Mouse (Mus musculus): ENCODE results near the gene Dmgdh. TPM values are rescaled to one million over a fixed set of nuclear protein-coding genes. Genes with fewer than 3 reads are reported as not detected.

Gene Dmgdh
- polyA plus RNA-seq, 1 experiment from 2014 or later, result not detected

- H3K4me2 ChIP-seq (replicated peaks), result no peak overlapping the region
- H3K9me3 ChIP-seq, result no peaks in the 10 kb centered on the region
- ATAC-seq (ENCODE audit: low FRiP score, low read depth), result no peak
- H3K27ac ChIP-seq, result no peak overlapping the region
- H3K36me3 ChIP-seq, result no peaks in the 10 kb centered on the region
- no peak overlapping the region for H3K9ac ChIP-seq
- peaks cover 18% of the 10 kb centered on the region for H3K4me1 ChIP-seq
- H3K27me3 ChIP-seq, result no peaks in the 10 kb centered on the region
- WGBS, result 74% methylated on average over 3 of the region's 3 CpGs
- H3K4me3 ChIP-seq, result no peak overlapping the region
These were observed 111.1 kb downstream of the Dmgdh start for GRCm38 (mm10) chr13:93785329-93785728.

- Histone ChIP-seq H3K4me3 (no peak overlapping the region), H3K27ac (no peak overlapping the region), H3K9ac (no peak overlapping the region), H3K4me2 (replicated peaks) (no peak overlapping the region), H3K9me3 (no peaks in the 10 kb centered on the region), H3K4me1 (peaks cover 18% of the 10 kb centered on the region), H3K27me3 (no peaks in the 10 kb centered on the region), H3K36me3 (no peaks in the 10 kb centered on the region)
- whole genome bisulfite sequencing, result 64% methylated on average over 2 of the region's 2 CpGs
- ATAC-seq (ENCODE audit: low FRiP score, low read depth), result no peak
These were observed 111.8 kb downstream of the Dmgdh start for GRCm38 (mm10) chr13:93786051-93786450.

- Histone ChIP-seq H3K27ac (no peak overlapping the region), H3K4me3 (no peak overlapping the region), H3K9ac (no peak overlapping the region), H3K27me3 (no peaks in the 10 kb centered on the region), H3K4me2 (replicated peaks) (no peak overlapping the region), H3K4me1 (peaks cover 18% of the 10 kb centered on the region), H3K9me3 (no peaks in the 10 kb centered on the region), H3K36me3 (no peaks in the 10 kb centered on the region)
- peak; percentile 79; the same call in 1 of the 2 replicates for ATAC-seq (ENCODE audit: low FRiP score, low read depth)
- WGBS, result 31% methylated on average over 8 of the region's 8 CpGs
These were observed 113.4 kb downstream of the Dmgdh start for GRCm38 (mm10) chr13:93787647-93788046.

GRCm38 (mm10) chr13:93792945-93793642 lies 118.9 kb downstream of the Dmgdh start:
- Histone ChIP-seq H3K9ac (no peak overlapping the region), H3K4me3 (no peak overlapping the region), H3K27me3 (no peaks in the 10 kb centered on the region), H3K27ac (no peak overlapping the region), H3K9me3 (0 out of 2 replicates have a peak, but pooled peaks cover under 1% of the 10 kb centered on the region), H3K4me1 (peaks cover 7% of the 10 kb centered on the region), H3K4me2 (replicated peaks) (no peak overlapping the region), H3K36me3 (no peaks in the 10 kb centered on the region; the same call in 1 of the 2 replicates)
- ATAC-seq (ENCODE audit: low FRiP score, low read depth), result peak; percentile 80; the same call in 1 of the 2 replicates
- WGBS, result 39% methylated on average over 11 of the region's 11 CpGs

- Histone ChIP-seq H3K4me2 (replicated peaks) (no peak overlapping the region), H3K27me3 (no peaks in the 10 kb centered on the region), H3K9me3 (peaks cover 3% of the 10 kb centered on the region; the same call in 1 of the 2 replicates), H3K4me1 (peaks cover under 1% of the 10 kb centered on the region; the same call in 1 of the 2 replicates), H3K27ac (no peak overlapping the region), H3K4me3 (no peak overlapping the region), H3K9ac (no peak overlapping the region), H3K36me3 (peaks cover 4% of the 10 kb centered on the region)
- 0 out of 2 replicates have a peak, but pooled peaks have one; percentile 21 for ATAC-seq (ENCODE audit: low FRiP score, low read depth)
- 78% methylated on average over 10 of the region's 10 CpGs for WGBS
These were observed 119.5 kb downstream of the Dmgdh start for GRCm38 (mm10) chr13:93793643-93794182.

GRCm38 (mm10) chr13:93797011-93797600 lies 122.9 kb downstream of the Dmgdh start:
- peaks cover 4% of the 10 kb centered on the region for H3K36me3 ChIP-seq
- H3K27ac ChIP-seq, result no peak overlapping the region
- H3K27me3 ChIP-seq, result no peaks in the 10 kb centered on the region
- no peaks in the 10 kb centered on the region for H3K4me1 ChIP-seq
- no peak overlapping the region for H3K4me3 ChIP-seq
- H3K4me2 ChIP-seq (replicated peaks), result no peak overlapping the region
- H3K9ac ChIP-seq, result no peak overlapping the region
- 79% methylated on average over 5 of the region's 5 CpGs for WGBS
- peaks cover 3% of the 10 kb centered on the region; the same call in 1 of the 2 replicates for H3K9me3 ChIP-seq
- ATAC-seq (ENCODE audit: low FRiP score, low read depth), result no peak

Small RNA genes within 50 kb of the gene (microRNA-seq; reads per million reads assigned to microRNA genes)
- not detected for gene Mir5624

Other genes with a start within 250 kb of the Dmgdh start
- gene Jmy, start 174.6 kb upstream of the Dmgdh start, polyA plus RNA-seq (2015; fragmentation: Nextera tagmentation; extraction: Ambion mirVana), result 4.1 and 4.7 TPM in 2 replicates
- gene Bhmt, start 36.5 kb upstream of the Dmgdh start, polyA plus RNA-seq (2015; fragmentation: Nextera tagmentation; extraction: Ambion mirVana), result not detected in 2 replicates
- 0.08 and 0.22 TPM in 2 replicates for gene Bhmt2, start 131 bp upstream of the Dmgdh start, polyA plus RNA-seq (2015; fragmentation: Nextera tagmentation; extraction: Ambion mirVana)
- gene Arsb, start 97.2 kb downstream of the Dmgdh start, polyA plus RNA-seq (2015; fragmentation: Nextera tagmentation; extraction: Ambion mirVana), result 13.5 and 13.7 TPM in 2 replicates